Mouse (Mus musculus) cerebellum, adult 8-10 months (tissue): Measurements from ENCODE around the gene Rp2.
"Not testable (repeated sequence)": the region's sequence is repeated elsewhere in the genome, so short reads cannot be mapped to it uniquely, and the experiment has no call there.

Experiments
- DNase-seq: peaks from one replicate; pipeline ENCODE4 v3.0.0; 2022

The Rp2 gene

GRCm38 (mm10) chrX:20364391-20365365 lies at the start of gene Rp2:
Rp2 (plus strand) TSS chrX:20364481.
- DNase-seq = peak; percentile 71

GRCm38 (mm10) chrX:20332756-20333155 lies 31.5 kb upstream of the Rp2 start:
- peak; percentile 19 for DNase-seq

- DNase-seq = peak; percentile 44
Measured at GRCm38 (mm10) chrX:20335722-20336121, 28.6 kb upstream of the Rp2 start.

- DNase-seq = no peak
Measured at GRCm38 (mm10) chrX:20344980-20345379, 19.3 kb upstream of the Rp2 start.

GRCm38 (mm10) chrX:20346355-20346754 lies 17.9 kb upstream of the Rp2 start:
- no peak for DNase-seq

- DNase-seq = not testable (repeated sequence)
Measured at GRCm38 (mm10) chrX:20350241-20350640, 14.0 kb upstream of the Rp2 start.

GRCm38 (mm10) chrX:20355283-20355682 lies 9.0 kb upstream of the Rp2 start:
- DNase-seq = no peak

GRCm38 (mm10) chrX:20356309-20356708 lies 8.0 kb upstream of the Rp2 start:
- no peak for DNase-seq

- DNase-seq = no peak
Measured at GRCm38 (mm10) chrX:20366036-20366435, 1.8 kb downstream of the Rp2 start.

- DNase-seq = no peak
Measured at GRCm38 (mm10) chrX:20379347-20380014, 15.2 kb downstream of the Rp2 start.

GRCm38 (mm10) chrX:20382260-20382659 lies 18.0 kb downstream of the Rp2 start:
- no peak for DNase-seq

GRCm38 (mm10) chrX:20387006-20387405 lies 22.7 kb downstream of the Rp2 start:
- no peak for DNase-seq

GRCm38 (mm10) chrX:20391964-20392363 lies 27.7 kb downstream of the Rp2 start:
- not testable (repeated sequence) for DNase-seq

- DNase-seq = no peak
Measured at GRCm38 (mm10) chrX:20392942-20393341, 28.7 kb downstream of the Rp2 start.

- DNase-seq = no peak
Measured at GRCm38 (mm10) chrX:20404068-20404467, 39.8 kb downstream of the Rp2 start.

GRCm38 (mm10) chrX:20406909-20407308 lies 42.6 kb downstream of the Rp2 start:
- no peak for DNase-seq

GRCm38 (mm10) chrX:20407676-20408075 lies 43.4 kb downstream of the Rp2 start:
- DNase-seq = no peak

- DNase-seq = no peak
Measured at GRCm38 (mm10) chrX:20411382-20411781, 47.1 kb downstream of the Rp2 start.

- DNase-seq = no peak
Measured at GRCm38 (mm10) chrX:20412221-20412620, 47.9 kb downstream of the Rp2 start.

GRCm38 (mm10) chrX:20414885-20415622 lies 50.8 kb downstream of the Rp2 start:
- no peak for DNase-seq

GRCm38 (mm10) chrX:20418461-20418860 lies 54.2 kb downstream of the Rp2 start:
- DNase-seq = no peak

GRCm38 (mm10) chrX:20419536-20419935 lies 55.3 kb downstream of the Rp2 start:
- DNase-seq = no peak

- DNase-seq = peak; percentile 56
Measured at GRCm38 (mm10) chrX:20425140-20425838, 61.0 kb downstream of the Rp2 start, which contains the start of gene Jade3. Jade3 (plus strand) TSS chrX:20425688.
